Mouse (Mus musculus) lung, postnatal 0 days (tissue): ENCODE measurements around the gene Carmil3.

ENCODE experiments used
- CTCF ChIP-seq: IDR thresholded peaks from 2 replicates; pipeline ENCODE4 v1.5.1; 2016; ENCODE audit warnings: antibody characterized with exemption, mild to moderate bottlenecking
- EP300 ChIP-seq: IDR thresholded peaks from 2 replicates; pipeline ENCODE4 v1.6.1; 2016; ENCODE audit warnings: antibody characterized with exemption, mild to moderate bottlenecking, control low read depth

DNA sequence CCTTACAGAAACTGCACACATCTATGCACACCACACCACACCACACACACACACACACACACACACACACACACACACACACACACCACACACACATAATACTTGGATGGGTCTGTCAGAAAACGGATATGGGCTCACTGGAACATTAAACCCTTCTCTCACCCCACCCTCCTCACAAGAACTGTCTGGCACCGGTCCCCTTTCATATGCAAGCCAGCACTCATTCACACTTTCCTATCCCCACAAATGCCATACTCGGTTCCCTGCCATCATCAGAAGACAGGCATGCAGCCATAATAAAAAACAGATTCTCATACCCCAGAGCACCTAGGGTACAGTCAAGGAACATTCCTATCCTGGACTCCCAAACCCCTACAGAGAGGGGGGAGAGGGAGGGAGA, 1.7 kb downstream of the Carmil3 start:
- TF ChIP-seq EP300 (no peak), CTCF (no peak)
